Mouse (Mus musculus) naive thymus-derived CD4-positive, alpha-beta T cell, adult 5 months (primary cell): ENCODE measurements around the gene Tulp3. TPM values are rescaled to one million over a fixed set of nuclear protein-coding genes. Genes with fewer than 3 reads are reported as not detected.

Experiments
- polyA plus RNA-seq: library from polyadenylated mRNA; unstranded; fragments of 100-300 nt; shearing (Covaris generic); gene quantifications from one replicate; pipeline ENCODE4 v1.2.1, GENCODE M21; 2017

Tulp3 gene
- 1.4 TPM for polyA plus RNA-seq

DNA sequence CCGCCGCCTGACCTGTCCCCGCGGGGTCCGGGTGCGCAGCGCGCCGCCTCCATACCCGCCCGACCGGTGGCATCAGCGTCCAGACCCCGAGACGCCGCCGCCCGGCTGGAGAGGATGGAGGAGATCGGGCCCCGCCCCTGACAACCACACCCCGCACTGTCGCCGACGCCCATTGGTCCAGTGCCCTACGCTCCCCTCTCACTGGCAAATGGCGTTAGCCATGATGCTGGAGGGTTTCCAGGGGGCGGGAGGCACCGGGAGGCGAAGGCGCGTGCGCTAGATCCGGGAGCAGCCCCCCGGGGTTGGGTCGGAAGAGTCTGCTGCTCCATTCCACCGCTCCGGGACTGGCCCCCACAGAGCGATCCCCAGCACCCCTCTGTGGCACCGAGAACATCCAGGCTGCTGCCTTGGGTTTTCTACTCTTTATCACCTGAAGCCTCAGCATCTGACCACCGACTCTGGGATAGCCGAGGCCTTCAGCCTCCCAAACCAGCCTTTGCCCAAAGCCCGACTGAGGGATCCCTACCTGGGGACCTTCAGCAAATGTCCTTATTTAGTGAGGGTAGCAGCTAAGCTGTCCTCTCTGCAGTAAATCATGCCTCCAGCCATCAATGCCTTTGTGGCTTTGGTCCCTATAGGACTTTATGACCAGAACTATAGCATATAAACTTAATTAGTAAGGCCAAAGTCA lies at the start of gene Tulp3:
Gene Tulp3, minus strand, starts transcription at position 126 of the 691 bp plus-strand sequence.

DNA sequence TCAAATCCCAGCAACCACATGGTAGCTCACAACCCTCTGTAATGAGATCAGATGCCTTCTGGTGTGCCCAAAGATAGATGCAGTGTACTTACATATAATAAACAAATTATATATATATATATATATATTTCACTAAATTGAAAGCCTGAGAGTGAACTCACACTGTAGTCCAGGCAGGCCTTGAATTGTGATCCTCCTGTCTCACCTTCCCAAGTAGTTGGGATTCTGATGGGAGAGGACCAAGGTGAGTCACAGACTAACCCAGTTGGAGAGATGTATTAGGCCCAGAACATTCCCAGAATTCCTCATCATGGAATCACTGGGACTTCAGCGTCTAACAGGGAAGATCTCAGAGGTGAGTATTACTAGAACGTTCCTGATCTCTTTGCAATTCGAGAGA lies 43.3 kb upstream of the Tulp3 start, which contains the start of gene Nrip2:
Gene Nrip2, plus strand, starts transcription at position 301 of the 400 bp plus-strand sequence.

DNA sequence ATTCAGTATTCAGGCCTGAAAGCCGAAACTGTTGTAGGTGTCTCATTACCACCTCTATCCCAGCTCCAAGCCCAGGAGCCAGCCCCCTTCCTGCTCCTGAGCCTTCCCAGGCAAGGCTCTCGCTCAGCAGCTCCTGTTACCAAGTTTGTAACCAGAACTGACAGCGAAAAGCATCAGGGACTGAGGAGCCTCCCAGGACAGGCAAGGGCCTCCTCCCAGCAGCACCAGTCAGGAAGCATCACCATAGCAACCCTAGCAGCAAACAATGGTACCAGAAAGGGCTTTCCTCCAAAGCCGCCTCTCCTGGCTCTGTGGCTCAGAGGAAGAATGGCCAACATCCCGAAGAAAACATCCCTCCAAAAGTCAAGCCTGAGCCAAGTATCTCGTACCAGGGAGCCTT lies 19.5 kb upstream of the Tulp3 start, which contains the start of the genes Tex52 and Gm44596:
Gene Tex52, plus strand, starts transcription at position 265 of the 400 bp plus-strand sequence.
Gene Gm44596, plus strand, starts transcription at position 312 of the 400 bp plus-strand sequence.

DNA sequence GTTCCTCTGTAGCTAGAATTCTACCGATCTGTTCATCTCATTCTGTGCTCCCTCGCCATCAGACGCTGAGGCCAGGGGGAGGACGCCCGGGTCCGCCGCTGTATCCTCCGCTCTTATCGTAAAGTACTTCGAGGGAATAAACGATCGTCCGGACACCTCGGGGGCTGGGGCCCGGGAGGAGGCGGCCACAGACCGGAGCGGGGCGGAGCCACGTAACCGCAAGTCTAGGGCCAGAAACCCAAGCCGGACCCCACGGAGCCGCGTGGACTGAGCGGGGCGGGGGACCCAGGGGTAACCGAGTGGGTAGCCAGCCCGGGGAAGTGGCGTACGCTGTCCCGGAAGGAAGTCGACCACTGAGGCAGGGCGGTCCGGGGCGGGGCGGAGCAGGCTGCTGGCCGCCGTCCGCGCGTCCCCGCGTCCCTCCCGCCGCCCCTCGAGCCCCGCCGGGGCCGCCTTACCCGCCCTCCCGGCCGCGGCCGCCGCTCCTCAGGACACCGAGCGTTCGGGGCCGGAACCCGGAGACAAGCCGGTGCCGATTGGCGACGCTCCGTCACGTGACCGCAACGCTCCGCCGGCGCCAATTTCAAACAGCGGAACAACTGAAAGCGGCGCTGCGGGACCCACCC lies 6.8 kb upstream of the Tulp3 start, which contains the start of the genes Rhno1 and Foxm1:
Gene Rhno1, minus strand, starts transcription at position 531 of the 626 bp plus-strand sequence.
Gene Foxm1, plus strand, starts transcription at position 587 of the 626 bp plus-strand sequence.

GRCm38 (mm10) chr6:128300134-128301001 lies 55.3 kb downstream of the Tulp3 start, which contains the start of gene Tead4:
Tead4 (minus strand) TSS chr6:128300823.

Other genes starting within 250 kb of the Tulp3 start
- 6.2 TPM for gene Tspan9, start 212.3 kb downstream of the Tulp3 start, polyA plus RNA-seq
- not detected for gene Tead4, start 55.0 kb downstream of the Tulp3 start, polyA plus RNA-seq
- gene Rhno1, start 7.1 kb upstream of the Tulp3 start, polyA plus RNA-seq: 58.4 TPM
- 2.6 TPM for gene Foxm1, start 7.1 kb upstream of the Tulp3 start, polyA plus RNA-seq
- gene Tex52, start 19.6 kb upstream of the Tulp3 start, polyA plus RNA-seq: not detected
- gene Gm44596, start 19.7 kb upstream of the Tulp3 start, polyA plus RNA-seq: not detected
- gene Nrip2, start 43.4 kb upstream of the Tulp3 start, polyA plus RNA-seq: 0.81 TPM
- 43.5 TPM for gene Itfg2, start 69.1 kb upstream of the Tulp3 start, polyA plus RNA-seq
- gene Fkbp4, start 82.8 kb upstream of the Tulp3 start, polyA plus RNA-seq: 162 TPM
- not detected for gene Pzp, start 170.9 kb upstream of the Tulp3 start, polyA plus RNA-seq
- not detected for gene A2ml1, start 225.8 kb upstream of the Tulp3 start, polyA plus RNA-seq